Comparison of ENCODE assay signal across 8 mouse cellular contexts in the genomic region with DNA sequence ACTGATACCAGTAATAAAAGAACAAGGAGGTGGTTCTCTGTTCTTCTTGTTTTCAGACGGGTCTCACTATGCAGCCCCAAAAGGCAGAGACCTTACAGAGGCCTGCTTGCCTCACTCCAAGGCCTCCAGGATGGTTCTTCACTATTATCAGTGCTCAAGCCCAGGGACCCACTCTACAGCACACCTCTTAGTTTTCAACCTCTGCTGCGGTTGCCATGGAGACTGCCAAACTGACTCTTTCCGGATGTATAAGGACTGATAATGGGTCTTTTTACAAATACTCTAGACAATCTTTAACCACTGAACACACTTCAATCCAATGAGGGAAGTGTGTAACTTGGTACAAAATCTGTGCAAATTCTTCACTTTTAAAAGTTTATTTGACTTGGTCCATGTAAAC. TPM values are rescaled to one million over a fixed set of nuclear protein-coding genes. Genes with fewer than 3 reads are reported as not detected.
DNase-seq lines count a peak whose midpoint lies in the region; ATAC-seq and TF ChIP-seq lines count a peak whose summit lies in the region.

No protein-coding gene starts in this region.

- no peak overlapping the region for H3K27ac ChIP-seq in kidney, embryonic 16.5 days (ENCODE audit: low read length)
- H3K27ac ChIP-seq in hindbrain, postnatal 0 days, result no peak overlapping the region
- no peak overlapping the region for H3K27ac ChIP-seq in midbrain, embryonic 16.5 days (ENCODE audit: low read length)

- H3K9me3 ChIP-seq in kidney, embryonic 16.5 days (ENCODE audit: low read length), result no peaks in the 10 kb centered on the region
- H3K9me3 ChIP-seq in hindbrain, postnatal 0 days (ENCODE audit: low read length), result no peaks in the 10 kb centered on the region
- H3K9me3 ChIP-seq in midbrain, embryonic 16.5 days (replicated peaks; ENCODE audit: control insufficient read depth, low read length, poor library complexity, severe bottlenecking), result no peaks in the 10 kb centered on the region

- H3K4me2 ChIP-seq in kidney, embryonic 16.5 days (replicated peaks; ENCODE audit: low read depth, low read length), result peak overlapping the region; percentile 14; the same call in 1 of the 2 replicates
- H3K4me2 ChIP-seq in hindbrain, postnatal 0 days (ENCODE audit: low read depth, low read length), result peak overlapping the region; percentile 93
- H3K4me2 ChIP-seq in midbrain, embryonic 16.5 days (ENCODE audit: low read length), result peak overlapping the region; percentile 77

- H3K27me3 ChIP-seq in kidney, embryonic 16.5 days (ENCODE audit: insufficient read depth, low read length), result no peaks in the 10 kb centered on the region
- no peaks in the 10 kb centered on the region for H3K27me3 ChIP-seq in hindbrain, postnatal 0 days (ENCODE audit: insufficient read depth, low read length)
- no peaks in the 10 kb centered on the region for H3K27me3 ChIP-seq in midbrain, embryonic 16.5 days (ENCODE audit: control insufficient read depth, insufficient read depth, low read depth, low read length)

- no peak for TF ChIP-seq CTCF in hindbrain, postnatal 0 days (IDR thresholded peaks at IDR 0.05; ENCODE audit: low read depth)

- 25% methylated on average over 3 of the region's 3 CpGs for WGBS in kidney, embryonic 16.5 days
- 35% methylated on average over 3 of the region's 3 CpGs for WGBS in hindbrain, postnatal 0 days
- 38% methylated on average over 3 of the region's 3 CpGs for WGBS in midbrain, embryonic 16.5 days

- H3K4me1 ChIP-seq in kidney, embryonic 16.5 days (ENCODE audit: insufficient read depth, low read length), result peaks cover 17% of the 10 kb centered on the region
- H3K4me1 ChIP-seq in hindbrain, postnatal 0 days (ENCODE audit: insufficient read depth, low read length), result peaks cover 12% of the 10 kb centered on the region
- peaks cover 23% of the 10 kb centered on the region for H3K4me1 ChIP-seq in midbrain, embryonic 16.5 days (ENCODE audit: control insufficient read depth, insufficient read depth, low read length)

- H3K4me3 ChIP-seq in kidney, embryonic 16.5 days (ENCODE audit: low read length), result no peak overlapping the region
- H3K4me3 ChIP-seq in hindbrain, postnatal 0 days (ENCODE audit: low read length), result peak overlapping the region; percentile 91
- no peak overlapping the region for H3K4me3 ChIP-seq in midbrain, embryonic 16.5 days (ENCODE audit: low read depth, low read length)

- DNase-seq in kidney, adult 8-10 months, result no peak
- DNase-seq in c-Kit-positive CD71-positive TER-119-negative erythroid progenitor cells, embryonic 14.5 days (ENCODE audit: low read depth), result peak; percentile 34
- DNase-seq in hindbrain, postnatal 0 days (ENCODE audit: low spot score), result peak; percentile 17
- no peak for DNase-seq in spleen, adult 18-20 months
- no peak for DNase-seq in right cerebral cortex, adult 2 months (ENCODE audit: low spot score in 2 of 2)
- DNase-seq in urinary bladder, postnatal 10 days (ENCODE audit: low spot score), result no peak

- H3K9ac ChIP-seq in kidney, embryonic 16.5 days (replicated peaks; ENCODE audit: low read length), result 0 out of 2 replicates have a peak overlapping the region, but pooled peaks have one; percentile 12
- no peak overlapping the region for H3K9ac ChIP-seq in hindbrain, postnatal 0 days (replicated peaks; ENCODE audit: low read length)
- H3K9ac ChIP-seq in midbrain, embryonic 16.5 days (ENCODE audit: low read depth, low read length), result no peak overlapping the region

- ATAC-seq in kidney, embryonic 16.5 days (ENCODE audit: low FRiP score, low TSS enrichment), result no peak
- ATAC-seq in hindbrain, postnatal 0 days, result no peak
- no peak for ATAC-seq in midbrain, embryonic 16.5 days

- no peaks in the 10 kb centered on the region for H3K36me3 ChIP-seq in kidney, embryonic 16.5 days (ENCODE audit: insufficient read depth, low read length)
- H3K36me3 ChIP-seq in hindbrain, postnatal 0 days (ENCODE audit: insufficient read depth, low read length), result no peaks in the 10 kb centered on the region
- H3K36me3 ChIP-seq in midbrain, embryonic 16.5 days (ENCODE audit: control insufficient read depth, insufficient read depth, low read length), result no peaks in the 10 kb centered on the region

RNA-seq across cellular contexts. Expression of a gene that starts 2.1 kb away (rescaled TPM):
- polyA plus RNA-seq in kidney, embryonic 16.5 days (2015; fragmentation: Nextera tagmentation; extraction: Ambion mirVana), result 35.9 and 39.3 TPM in 2 replicates
- 25.3 and 27.1 TPM in 2 replicates for total RNA-seq in hindbrain, postnatal 0 days (2014; rRNA removed)
- polyA plus RNA-seq in hindbrain, postnatal 0 days (2015; fragmentation: Nextera tagmentation; extraction: Ambion mirVana), result 27.2 and 28.7 TPM in 2 replicates
- polyA plus RNA-seq in midbrain, embryonic 16.5 days (2015; fragmentation: Nextera tagmentation; extraction: Ambion mirVana), result 25.8 and 27.3 TPM in 2 replicates

Comparison
In these comparisons a context has a peak if more than half of its experiments do, and no peak if none do; other contexts are left out.
1. H3K4me2 ChIP-seq: peak in every context shown above with its lines; median percentile 93 in hindbrain, postnatal 0 days; 77 in midbrain, embryonic 16.5 days; 14 in kidney, embryonic 16.5 days.
2. DNase-seq: peak in c-Kit-positive CD71-positive TER-119-negative erythroid progenitor cells, embryonic 14.5 days (single experiment) and hindbrain, postnatal 0 days (single experiment); none in kidney, adult 8-10 months (0 of 2), spleen, adult 18-20 months (0 of 2), right cerebral cortex, adult 2 months (0 of 2) and urinary bladder, postnatal 10 days (single experiment).